Mouse (Mus musculus) testis, postnatal 14 days (tissue): ENCODE measurements around the gene Sesn3.
"Not testable (repeated sequence)": the region's sequence is repeated elsewhere in the genome, so short reads cannot be mapped to it uniquely, and the experiment has no call there.

Experiments used
- DNase-seq: peaks from one replicate; pipeline ENCODE4 v3.0.0; 2021; ENCODE audit warnings: low spot score

Gene Sesn3

DNA sequence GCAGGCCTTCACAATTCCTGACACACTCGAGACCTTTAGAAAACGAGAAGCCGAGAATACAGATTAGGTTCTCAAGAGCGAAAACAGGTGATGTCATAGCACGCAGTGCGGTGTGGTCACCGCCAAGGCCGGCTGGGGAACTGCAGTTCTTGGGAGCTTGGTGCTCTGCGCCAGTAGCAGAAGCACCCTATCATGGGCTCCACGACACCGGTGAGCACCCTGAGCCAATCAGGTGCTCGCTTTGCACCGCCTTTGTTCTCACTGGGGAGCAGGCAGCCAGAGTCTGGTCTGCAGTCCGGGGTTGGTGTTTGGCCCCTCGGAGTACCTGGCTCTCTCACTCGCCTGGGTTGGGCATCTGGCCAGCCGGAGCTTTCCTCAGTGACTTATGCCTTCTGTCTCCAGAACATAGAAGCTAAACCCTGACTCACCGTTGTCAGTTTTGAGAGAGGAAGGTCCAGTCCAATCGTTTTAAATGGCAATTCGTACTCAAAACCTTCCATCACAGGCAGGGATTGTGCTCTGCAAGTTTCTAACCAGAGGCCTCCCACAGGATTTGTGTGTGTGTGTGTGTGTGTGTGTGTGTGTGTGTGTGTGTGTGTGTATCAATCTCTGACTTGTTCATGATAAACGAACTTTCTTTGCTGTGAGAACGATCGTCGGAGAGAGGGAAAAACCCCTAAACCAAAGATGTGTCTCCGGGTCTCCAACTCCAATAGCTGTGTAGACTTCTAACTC lies at the start of gene Sesn3:
TSS of gene Sesn3 (plus strand) at position 82 of the 735 bp plus-strand sequence.
- peak; percentile 78 for DNase-seq

DNA sequence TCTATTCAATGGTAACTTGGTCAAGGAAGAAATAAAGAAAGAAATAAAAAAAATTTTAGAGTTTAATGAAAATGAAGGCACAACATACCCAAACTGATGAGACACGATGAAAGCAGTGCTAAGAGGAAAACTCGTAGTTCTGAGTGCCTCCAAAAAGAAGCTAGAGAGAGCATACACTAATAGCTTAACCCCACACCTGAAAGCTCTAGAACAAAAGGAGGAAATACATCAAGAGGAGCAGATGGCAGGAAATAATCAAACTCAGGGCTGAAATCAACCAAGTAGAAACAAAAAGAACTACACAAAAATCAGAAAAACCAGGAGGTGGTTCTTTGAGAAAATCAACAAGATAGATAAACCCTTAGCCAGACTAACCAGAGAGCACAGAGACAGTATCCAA lies 47.8 kb upstream of the Sesn3 start:
- DNase-seq = not testable (repeated sequence)

DNA sequence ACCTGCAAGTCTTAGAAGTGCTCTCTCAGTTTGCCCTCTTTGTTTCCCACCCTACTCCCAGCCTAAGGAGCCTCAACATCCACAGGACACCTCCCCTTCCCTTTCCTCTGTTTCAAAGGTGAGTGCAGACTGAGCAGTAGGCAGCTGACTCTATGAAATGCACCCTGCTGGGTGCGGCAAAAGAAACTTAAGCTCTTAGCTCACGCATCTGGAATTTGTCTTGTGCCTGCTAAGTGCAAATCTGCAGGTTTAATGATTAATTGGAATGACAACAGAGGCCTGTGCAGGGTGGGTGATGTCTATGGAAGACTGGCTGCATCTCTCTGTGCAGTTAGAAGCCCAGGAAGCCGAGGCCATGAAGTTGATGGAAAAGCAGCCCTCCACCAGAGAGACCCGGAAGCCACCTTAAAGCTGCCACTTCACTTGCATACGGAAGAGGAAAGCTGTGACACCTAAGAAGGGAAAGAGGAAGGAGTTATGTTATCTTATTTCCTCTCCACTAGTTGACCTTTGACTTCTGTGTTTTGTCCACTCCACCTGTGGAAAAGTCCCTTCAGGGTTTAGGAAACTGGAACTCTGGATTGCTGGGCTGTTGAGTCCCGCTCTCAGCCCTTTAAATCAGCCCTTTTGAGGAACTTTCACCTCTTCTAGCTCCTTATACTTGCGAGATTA lies 41.0 kb upstream of the Sesn3 start:
- no peak for DNase-seq

DNA sequence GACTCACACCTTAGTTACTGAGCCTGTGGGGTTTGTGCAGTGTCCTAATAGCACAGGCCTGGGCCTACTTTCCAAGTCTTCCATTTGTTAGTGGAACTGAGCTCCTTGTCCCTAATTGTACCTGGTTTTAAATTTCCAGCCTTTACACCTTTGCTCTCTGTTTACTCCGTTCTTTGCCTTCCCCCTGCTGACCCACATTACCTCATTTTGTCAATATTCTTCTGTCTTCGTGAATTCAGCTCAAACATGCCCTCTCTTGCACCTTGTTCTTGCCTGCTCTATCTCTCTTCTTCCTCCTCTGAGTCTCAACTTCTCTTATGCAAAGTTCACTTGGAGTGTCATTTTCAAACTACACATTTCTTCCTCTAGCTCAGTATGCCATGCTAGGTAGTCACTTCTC lies 39.6 kb upstream of the Sesn3 start:
- DNase-seq = no peak

DNA sequence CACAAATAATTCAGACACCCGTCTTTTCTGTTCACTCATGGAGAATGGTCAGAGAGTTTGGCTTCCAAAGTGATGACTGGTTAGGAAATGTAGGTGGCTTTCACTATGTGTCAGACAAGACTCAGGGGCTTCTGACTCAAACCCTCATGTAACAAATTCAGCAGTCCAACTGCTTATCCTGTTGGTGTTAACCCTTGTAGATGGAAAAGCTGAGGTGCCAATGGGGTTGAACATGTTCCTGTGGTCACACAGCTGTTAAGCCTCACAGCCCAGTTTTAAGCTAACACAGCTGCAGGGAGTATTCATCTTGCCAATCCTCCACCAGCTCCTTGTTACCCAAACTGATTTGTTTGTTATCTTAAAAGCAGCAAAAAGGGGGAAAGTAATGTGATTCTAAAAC lies 33.9 kb upstream of the Sesn3 start:
- not testable (repeated sequence) for DNase-seq

DNA sequence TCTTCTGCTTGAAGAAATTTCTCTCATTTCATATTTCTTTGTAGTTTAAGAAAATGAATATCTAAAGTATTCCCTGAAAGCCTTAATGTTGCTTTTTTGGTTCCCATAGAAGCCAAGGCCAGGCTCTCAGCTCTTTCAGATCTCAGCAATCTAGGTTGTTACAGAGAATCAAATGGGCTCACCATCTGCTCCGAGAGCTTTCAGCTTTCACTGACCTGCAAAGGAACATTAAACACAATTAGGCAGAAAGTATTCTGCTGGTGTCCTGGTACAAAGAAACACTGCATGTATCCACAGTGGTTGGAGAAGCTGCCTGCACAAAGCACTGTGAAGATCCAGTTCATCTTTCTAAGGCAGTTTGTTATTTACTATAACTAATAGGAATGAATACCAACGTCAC lies 32.6 kb upstream of the Sesn3 start:
- peak; percentile 58 for DNase-seq

DNA sequence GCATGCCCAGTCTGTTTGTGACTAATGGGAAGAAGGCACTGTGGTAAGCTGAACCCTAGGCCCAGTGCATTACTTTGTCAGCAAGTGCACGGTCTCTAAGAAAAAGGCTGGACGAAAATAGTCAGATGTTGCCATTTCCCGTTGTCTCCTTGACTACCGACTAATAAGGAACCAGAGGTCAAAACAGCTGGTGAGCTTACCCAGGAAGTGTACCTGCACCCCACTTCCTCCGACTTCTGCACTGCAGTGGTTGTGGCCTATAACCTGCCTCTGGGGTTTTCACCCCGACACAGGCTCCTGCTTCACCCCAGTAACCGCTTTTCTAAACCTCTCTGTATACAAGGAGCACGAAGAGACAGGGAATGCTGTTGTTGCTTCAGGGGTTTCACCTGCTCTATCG lies 30.3 kb upstream of the Sesn3 start:
- no peak for DNase-seq

DNA sequence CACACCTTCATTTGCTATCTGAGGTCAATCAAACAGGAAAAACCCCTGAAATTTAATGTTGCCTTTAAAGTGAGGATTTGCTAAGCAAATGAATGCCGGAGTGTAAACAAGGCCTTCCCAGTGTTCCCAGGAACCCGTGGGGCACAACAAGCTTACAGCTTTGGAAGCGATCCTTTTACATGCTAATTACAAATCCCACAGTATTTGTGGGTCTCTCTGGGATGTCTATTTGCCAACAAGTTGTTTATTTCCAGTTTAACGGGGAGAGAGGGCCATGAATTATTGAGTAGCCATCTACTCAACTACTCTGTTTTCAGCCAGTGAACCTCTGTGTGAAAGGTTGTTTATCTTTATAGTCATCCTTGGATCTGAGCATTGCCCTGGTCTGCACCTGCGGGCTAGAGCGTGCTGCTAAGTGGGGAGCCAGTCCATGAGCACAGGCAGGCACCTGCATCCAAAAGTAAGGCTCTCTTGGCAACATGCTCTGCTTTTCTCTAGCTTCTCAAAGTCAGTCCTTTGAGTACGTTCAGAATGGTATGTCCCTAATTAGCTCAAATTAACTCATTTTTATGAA lies 29.8 kb upstream of the Sesn3 start:
- DNase-seq = no peak

DNA sequence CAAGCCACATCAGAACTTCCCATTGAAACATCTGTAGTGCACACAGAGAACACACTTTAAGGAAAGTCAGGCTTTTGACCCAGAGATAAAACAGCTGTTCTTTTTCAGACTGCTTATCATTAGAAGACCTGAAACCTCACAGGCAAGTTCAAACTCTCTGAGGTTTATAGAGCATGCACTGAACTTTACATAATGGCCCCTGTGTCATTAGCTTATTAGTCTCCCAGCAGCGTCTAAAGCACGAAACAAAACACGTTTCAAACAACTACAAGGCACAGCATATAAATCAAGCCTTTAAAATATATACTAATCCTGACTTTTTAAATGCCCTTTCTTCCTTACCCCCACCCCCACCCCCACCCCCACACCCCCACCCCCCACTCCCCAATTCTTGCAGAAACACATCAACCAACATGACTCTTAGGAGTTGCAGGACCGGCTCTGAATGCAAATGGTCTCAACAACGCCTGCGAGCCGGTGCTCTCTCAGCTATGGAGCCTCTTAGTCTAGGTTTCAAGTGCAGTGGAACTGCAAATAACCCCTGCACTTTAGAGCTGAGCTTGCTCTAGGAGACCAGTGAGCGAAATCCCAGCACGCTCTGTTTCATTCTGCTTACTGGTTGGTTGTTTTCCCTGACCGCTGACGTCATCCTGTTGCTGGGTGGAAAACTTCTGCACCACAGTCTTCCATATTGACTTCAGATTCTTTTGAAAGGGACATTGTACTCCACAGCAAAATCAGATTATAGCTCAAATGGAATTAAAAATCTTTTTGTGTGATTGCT lies 28.7 kb upstream of the Sesn3 start:
- no peak for DNase-seq

DNA sequence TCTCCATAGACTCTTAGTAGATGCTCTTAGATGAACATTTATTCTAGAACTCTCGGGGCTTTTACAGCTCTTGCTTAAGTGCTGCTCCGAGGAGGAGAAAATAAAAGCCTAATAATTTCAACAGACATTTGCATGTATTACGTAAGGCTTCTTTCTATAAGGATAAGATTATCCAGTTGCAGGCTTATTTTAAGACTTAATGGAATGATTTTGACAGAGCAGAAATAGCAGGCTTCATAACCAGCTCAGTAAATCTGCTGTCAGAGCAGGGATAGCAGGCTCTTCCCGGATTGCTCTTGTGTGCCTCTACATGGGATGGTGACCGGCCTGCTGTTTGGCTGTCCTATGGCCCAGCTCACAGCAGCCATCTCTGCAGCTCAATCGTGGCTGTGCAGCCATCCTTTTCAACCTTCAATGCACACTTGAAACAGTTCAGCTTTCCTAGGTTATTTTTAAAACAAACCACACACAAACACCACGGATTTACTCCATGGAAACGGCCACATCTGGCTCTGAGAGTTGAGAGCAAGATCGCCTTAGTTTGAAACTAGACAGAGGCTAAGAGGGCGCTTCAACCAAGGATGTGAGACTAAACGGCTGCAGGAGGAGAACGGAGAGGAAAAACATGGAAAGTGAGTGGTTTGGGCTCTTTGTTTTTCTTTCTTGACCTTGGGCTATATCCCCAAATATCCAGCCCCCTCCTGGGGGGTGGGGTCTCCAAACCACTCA lies 27.2 kb upstream of the Sesn3 start:
- no peak for DNase-seq

DNA sequence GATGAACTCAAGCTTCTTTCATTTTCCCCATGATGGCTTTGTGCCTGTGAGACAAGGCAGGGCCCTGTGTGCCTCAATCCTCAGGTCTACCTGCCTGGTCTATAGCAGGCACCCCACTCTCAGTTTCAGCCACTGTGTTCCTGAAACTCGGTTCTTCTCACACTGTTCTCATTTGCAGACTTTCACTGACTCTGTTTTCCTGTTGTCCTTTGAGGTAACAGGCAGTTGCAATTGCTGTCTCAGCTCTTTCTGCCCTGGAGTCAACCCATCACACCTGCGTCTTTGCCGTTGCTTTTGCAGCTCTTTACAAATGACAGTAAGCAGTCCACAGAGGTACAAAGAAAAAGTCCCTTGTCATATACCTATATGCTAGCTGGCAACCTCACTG lies 26.7 kb upstream of the Sesn3 start:
- DNase-seq = no peak

DNA sequence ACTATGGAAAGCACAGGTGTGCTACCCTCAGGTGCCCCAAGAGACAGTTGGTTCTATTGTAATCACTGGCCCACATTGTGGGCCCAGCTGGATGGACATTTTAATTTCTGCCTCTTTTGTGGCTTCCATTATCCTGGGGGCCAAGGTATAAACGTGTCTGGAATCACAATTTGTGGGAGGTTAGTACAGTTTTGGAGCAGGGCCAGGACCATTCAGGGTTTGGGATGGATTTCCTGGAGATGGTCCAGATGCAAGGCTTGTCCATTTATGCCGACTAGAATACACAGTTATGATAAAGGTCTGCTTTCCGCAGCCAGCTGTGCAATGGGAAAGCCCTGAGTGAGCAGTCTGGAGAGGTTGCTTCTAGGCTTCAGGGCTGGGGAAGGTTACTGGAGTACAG lies 13.7 kb upstream of the Sesn3 start:
- no peak for DNase-seq

DNA sequence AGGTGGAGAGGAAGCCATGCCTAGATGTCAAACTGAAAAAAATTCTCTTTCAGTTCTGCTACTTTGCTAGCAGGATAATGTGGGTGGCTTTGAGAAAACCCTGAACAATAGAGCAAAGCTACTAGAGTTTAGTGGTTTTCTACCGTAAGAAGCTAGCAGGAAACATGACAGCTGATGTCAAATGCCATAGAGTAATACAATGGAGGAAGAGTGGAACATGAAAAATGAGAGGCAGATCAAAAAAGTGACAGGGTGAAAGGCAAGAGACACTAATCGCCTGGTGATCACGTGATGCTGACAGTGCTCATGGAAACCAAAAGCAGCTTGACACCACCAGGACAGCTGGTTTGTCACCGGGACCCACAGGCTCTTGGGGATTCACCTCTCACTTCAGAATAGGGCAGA lies 12.3 kb upstream of the Sesn3 start:
- no peak for DNase-seq

DNA sequence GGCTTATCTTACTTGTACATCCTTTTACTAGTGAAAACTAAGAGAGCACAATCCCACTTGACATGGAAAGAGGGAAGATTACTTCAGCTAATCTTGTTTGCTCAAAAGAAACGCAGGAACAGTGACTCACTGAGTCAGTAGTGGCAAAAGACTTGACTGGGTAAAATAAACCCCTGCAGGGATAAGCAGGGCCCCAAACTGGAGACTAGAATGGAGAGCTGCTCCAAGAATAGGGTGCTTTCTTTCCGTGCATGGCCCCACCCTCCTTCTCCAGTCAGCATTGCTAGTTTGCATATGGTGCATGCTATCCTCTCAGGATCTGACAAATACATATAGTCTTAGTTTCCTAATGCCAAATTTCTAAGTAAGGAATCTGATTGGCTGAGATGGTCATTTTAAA lies 8.4 kb upstream of the Sesn3 start:
- DNase-seq = no peak

DNA sequence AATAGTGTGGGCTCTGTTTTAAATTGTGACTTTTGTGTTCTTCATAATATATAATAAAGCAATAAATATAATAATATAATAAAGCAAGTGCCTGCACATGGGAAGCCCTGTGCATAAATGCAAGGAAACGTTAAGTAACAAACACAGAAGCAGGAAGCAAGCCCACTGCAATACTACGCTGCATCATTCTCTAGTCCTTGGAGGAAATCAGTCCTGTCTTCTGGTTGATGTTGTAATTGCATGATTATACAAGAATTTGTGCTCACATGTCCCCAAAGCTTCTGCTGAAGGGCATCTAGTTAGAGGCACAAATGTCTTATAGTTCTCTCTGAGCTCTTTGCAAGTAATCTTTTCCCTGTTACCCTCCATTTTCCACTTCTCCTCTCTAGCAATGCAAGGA lies 6.3 kb upstream of the Sesn3 start:
- no peak for DNase-seq

DNA sequence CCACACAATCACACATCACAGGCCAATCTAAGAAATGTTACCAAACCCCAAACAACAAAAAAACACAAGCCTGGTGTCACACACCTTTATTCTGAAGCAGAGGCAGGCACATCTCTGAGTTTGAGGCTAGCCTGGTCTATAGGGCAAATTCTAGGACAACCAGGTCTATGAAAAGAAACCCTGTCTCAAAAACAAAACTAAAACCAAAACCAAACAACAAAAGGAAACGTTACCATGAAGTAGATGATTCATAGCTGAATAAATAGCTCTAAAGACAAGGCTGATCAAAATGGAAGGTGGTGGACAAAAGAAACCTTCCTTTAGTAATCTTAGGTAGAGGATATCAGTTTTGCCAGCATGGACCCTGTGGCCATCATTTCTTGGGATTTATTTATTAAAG lies 1.9 kb upstream of the Sesn3 start:
- DNase-seq = no peak

DNA sequence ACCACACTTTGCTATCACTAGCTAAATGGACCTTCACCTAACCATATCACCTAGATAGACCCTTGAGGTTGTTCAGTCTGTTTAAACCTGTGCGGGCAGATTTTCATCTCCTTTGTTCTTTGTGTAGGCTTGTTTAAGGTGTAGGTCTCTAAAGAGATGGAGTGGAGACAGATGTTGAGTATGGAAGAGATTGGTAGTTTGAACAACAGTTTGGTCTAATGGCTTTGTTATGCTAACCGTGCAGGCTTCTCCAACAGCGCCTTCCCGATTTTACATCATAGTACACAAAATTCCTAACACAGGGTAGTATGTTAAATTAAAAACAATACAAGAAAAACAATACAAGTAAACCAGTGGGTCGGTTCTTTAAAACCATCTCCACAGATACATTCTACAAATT lies 281 bp upstream of the Sesn3 start:
- no peak for DNase-seq

DNA sequence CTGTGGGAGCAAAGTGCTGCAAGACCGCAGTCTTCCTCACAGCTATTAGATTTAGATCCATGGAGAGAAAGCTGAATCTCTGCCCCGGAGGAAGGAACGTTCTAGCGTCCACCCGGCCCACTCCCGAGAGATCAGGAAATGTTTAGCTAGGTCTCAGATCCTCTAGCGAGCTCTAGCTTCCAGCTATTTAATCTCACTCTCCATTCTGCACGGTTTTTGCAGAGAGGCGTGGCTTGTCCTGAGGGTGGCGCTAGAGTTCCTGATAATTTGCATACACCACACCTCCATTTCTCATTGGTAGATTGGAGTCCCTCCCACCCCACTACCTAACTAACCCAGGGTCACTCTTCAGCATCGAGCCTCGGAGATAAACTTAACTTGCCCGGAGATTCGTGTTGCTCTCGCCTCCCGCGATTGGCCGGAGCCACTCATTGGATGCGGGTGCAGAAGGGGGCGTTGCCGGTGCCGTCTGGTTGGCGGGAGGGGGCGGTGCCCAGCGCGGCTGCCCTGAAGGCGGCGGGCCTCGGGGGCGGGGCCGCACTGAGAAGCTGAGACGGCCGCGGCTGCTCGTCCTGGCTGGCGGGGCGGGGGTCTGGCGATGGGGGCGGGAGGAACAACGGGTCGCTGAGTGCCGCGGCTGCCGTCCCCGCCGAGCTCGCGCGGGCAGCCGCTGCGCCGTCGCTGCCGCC lies 1.1 kb downstream of the Sesn3 start:
- peak; percentile 98 for DNase-seq

DNA sequence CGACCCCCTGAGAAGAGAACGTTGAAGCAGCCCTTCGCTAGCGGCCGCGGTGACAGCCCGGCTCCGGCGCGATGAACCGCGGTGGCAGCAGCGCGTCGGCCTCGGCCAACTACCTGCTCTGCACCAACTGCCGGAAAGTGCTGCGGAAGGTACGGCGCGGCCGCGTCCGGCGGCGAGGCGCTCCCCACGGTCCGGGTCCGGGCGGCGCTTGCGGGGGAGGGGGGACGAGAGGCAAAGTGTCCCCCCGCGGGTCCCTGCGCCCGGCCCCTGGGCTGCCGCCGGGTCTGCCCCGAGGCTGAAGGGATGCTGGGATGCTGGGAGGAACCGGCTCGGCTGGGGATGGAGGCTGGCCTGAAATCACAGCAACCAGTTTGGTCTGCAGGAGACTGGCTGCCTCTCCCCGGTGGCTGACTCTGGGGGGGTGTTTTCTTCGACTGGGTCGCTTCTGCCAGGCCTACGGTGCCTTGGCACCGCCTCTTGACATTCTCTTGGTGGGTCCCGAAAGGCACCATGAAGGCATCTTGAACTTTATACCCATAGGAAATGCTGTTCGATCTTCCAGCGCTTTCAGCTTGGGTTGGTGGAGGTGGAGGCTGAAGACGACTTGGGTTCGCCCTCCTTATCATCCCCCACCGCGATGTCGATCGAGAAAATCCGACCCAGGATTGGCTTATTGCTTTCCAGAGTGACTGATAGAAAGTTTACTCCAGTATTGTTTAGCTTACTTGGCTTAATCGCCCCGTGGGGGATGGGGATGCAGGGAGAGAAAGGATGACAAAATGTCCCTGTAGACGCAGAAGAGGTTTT lies 1.8 kb downstream of the Sesn3 start:
- DNase-seq = peak; percentile 84

DNA sequence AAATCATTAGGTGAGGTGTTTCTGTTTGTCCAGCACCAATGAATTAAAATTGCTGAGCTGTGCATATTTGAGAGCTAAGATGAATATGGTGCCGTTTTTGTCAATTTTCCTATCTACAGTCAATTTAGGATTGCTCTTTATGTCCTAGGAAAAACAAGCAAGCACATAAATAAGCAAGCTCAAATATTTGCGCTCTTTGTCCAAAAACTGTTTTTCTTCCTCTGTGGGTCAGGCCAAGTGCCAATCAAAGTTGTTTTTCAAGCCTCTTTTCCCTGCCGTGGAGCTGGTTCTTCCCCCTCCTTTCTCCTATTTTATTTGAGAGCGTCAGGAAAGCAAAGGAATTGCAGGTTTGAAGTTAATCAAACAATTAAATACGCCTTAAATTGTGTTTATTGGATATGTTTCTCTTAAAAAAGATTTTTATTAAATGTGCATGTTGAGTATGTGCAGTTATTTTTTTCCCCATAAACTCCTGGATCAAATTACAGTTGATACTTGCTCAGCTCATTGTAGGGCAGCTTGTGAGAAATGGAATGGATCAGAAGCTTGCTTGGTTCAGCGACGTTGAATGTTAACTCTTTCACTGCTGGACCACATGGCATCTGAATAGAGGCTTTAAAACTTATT lies 2.6 kb downstream of the Sesn3 start:
- no peak for DNase-seq
